Mouse (Mus musculus): Measurements from ENCODE around the gene Stx5a. TPM values are rescaled to one million over a fixed set of nuclear protein-coding genes. Genes with fewer than 3 reads are reported as not detected.

Stx5a gene
- 108 and 114 TPM in 2 replicates for polyA plus RNA-seq (2015; fragmentation: Nextera tagmentation; extraction: Ambion mirVana)

- DNase-seq (ENCODE audit: low spot score) = peak; percentile 98
Measured at GRCm38 (mm10) chr19:8741243-8741869, at the start of gene Stx5a. TSS of gene Stx5a (plus strand) at chr19:8741413.

GRCm38 (mm10) chr19:8691871-8692539 is 49.2 kb upstream of the Stx5a start:
- no peak for DNase-seq (ENCODE audit: low spot score)

- DNase-seq (ENCODE audit: low spot score) = no peak
Measured at GRCm38 (mm10) chr19:8692740-8693139, 48.5 kb upstream of the Stx5a start.

GRCm38 (mm10) chr19:8695330-8695729 is 45.9 kb upstream of the Stx5a start:
- DNase-seq (ENCODE audit: low spot score) = peak; percentile 56

- DNase-seq (ENCODE audit: low spot score) = peak; percentile 38
Measured at GRCm38 (mm10) chr19:8699652-8700051, 41.6 kb upstream of the Stx5a start.

- DNase-seq (ENCODE audit: low spot score) = no peak
Measured at GRCm38 (mm10) chr19:8702458-8702857, 38.8 kb upstream of the Stx5a start.

GRCm38 (mm10) chr19:8703571-8703970 is 37.6 kb upstream of the Stx5a start:
- no peak for DNase-seq (ENCODE audit: low spot score)

- no peak for DNase-seq (ENCODE audit: low spot score)
Measured at GRCm38 (mm10) chr19:8705026-8705708, 36.0 kb upstream of the Stx5a start.

GRCm38 (mm10) chr19:8706132-8706667 is 35.0 kb upstream of the Stx5a start:
- DNase-seq (ENCODE audit: low spot score) = no peak

GRCm38 (mm10) chr19:8706930-8707329 is 34.3 kb upstream of the Stx5a start:
- no peak for DNase-seq (ENCODE audit: low spot score)

GRCm38 (mm10) chr19:8708954-8709353 is 32.3 kb upstream of the Stx5a start:
- DNase-seq (ENCODE audit: low spot score) = no peak

- no peak for DNase-seq (ENCODE audit: low spot score)
Measured at GRCm38 (mm10) chr19:8710057-8710456, 31.2 kb upstream of the Stx5a start.

GRCm38 (mm10) chr19:8711506-8711905 is 29.7 kb upstream of the Stx5a start:
- DNase-seq (ENCODE audit: low spot score) = no peak

- DNase-seq (ENCODE audit: low spot score) = peak; percentile 74
Measured at GRCm38 (mm10) chr19:8711949-8712869, 29.0 kb upstream of the Stx5a start.

GRCm38 (mm10) chr19:8712870-8713305 is 28.3 kb upstream of the Stx5a start:
- DNase-seq (ENCODE audit: low spot score) = peak; percentile 71

- peak; percentile 92 for DNase-seq (ENCODE audit: low spot score)
Measured at GRCm38 (mm10) chr19:8713306-8713996, 27.8 kb upstream of the Stx5a start.

GRCm38 (mm10) chr19:8713997-8714652 is 27.1 kb upstream of the Stx5a start:
- no peak for DNase-seq (ENCODE audit: low spot score)

- no peak for DNase-seq (ENCODE audit: low spot score)
Measured at GRCm38 (mm10) chr19:8714653-8715481, 26.3 kb upstream of the Stx5a start.
